Mouse (Mus musculus) forebrain, embryonic 13.5 days (tissue): ENCODE results near the gene Wwtr1. TPM values are rescaled to one million over a fixed set of nuclear protein-coding genes. Genes with fewer than 3 reads are reported as not detected.

ENCODE experiments used
- ATAC-seq: fragments of 200-750 bp; cut with Nextera tagmentation; 2 replicates; pipeline ENCODE4 v1.8.0; 2017
- H3K27ac ChIP-seq: fragments of 300-500 bp; sonication (generic); 2 replicates; pipeline ENCODE4 v1.5.1; 2015; ENCODE audit warnings: inconsistent platforms, mild to moderate bottlenecking, moderate library complexity
- H3K27me3 ChIP-seq: fragments of 300-500 bp; sonication (generic); 2 replicates; pipeline ENCODE4 v1.6.1; 2015; ENCODE audit warnings: mild to moderate bottlenecking, inconsistent platforms
- H3K36me3 ChIP-seq: fragments of 300-500 bp; sonication (generic); 2 replicates; pipeline ENCODE4 v1.6.1; 2015; ENCODE audit warnings: mild to moderate bottlenecking, inconsistent platforms; ENCODE audit not compliant: poor library complexity, severe bottlenecking
- H3K4me1 ChIP-seq: fragments of 300-500 bp; sonication (generic); 2 replicates; pipeline ENCODE4 v1.6.1; 2015; ENCODE audit warnings: inconsistent platforms
- H3K4me2 ChIP-seq: fragments of 300-500 bp; sonication (generic); 2 replicates; pipeline ENCODE4 v1.6.1; 2015; ENCODE audit warnings: inconsistent platforms, mild to moderate bottlenecking, moderate library complexity
- H3K4me3 ChIP-seq: fragments of 300-500 bp; sonication (generic); 2 replicates; pipeline ENCODE4 v1.5.1; 2015; ENCODE audit warnings: mild to moderate bottlenecking, inconsistent platforms
- H3K9ac ChIP-seq: fragments of 300-500 bp; sonication (generic); 2 replicates; pipeline ENCODE4 v1.6.1; 2015; ENCODE audit warnings: mild to moderate bottlenecking, inconsistent platforms
- H3K9me3 ChIP-seq: fragments of 300-500 bp; sonication (generic); replicated peaks from 2 replicates; pipeline ENCODE4 v1.6.1; 2016; ENCODE audit warnings: inconsistent platforms
- WGBS: fragments of 180-500 bp; shearing (Covaris S2); methylation state at CpG from one replicate; pipeline ENCODE4 v1.1.7; 2015; 5-methylcytosine and 5-hydroxymethylcytosine counted together
- polyA plus RNA-seq: library from polyadenylated mRNA; unstranded; fragments of >200 nt; fragmentation: Nextera tagmentation; extraction: Ambion mirVana; gene quantifications from 2 replicates; pipeline ENCODE4 v1.2.1, GENCODE M21; 2015

Gene Wwtr1
- polyA plus RNA-seq, 1 experiment from 2014 or later: 12.2 TPM

DNA sequence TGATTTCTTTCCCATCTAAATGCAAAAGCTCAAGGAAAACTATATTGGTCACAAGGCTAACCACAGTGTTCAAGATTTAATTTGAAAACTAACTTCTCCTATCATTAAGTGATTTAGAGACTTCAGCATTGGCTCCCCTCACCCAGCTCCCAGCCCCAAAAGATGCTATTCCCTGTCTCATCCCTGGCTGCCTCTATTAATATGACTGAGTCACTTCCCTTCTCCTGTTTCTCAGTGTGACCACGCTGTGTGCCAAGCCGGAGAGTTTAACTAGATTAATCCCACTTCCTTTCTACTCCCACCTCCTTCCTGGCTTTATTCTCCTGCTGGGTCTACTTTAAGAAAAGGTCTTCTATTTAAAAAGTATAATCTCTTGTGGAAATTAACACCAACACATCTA, 71.0 kb downstream of the Wwtr1 start:
- Histone ChIP-seq H3K9ac (no peak overlapping the region), H3K9me3 (no peaks in the 10 kb centered on the region), H3K36me3 (no peaks in the 10 kb centered on the region), H3K4me1 (no peaks in the 10 kb centered on the region), H3K4me2 (no peak overlapping the region), H3K4me3 (no peak overlapping the region), H3K27me3 (no peaks in the 10 kb centered on the region), H3K27ac (no peak overlapping the region)
- WGBS: 60% methylated on average over 2 of the region's 2 CpGs
- no peak for ATAC-seq

DNA sequence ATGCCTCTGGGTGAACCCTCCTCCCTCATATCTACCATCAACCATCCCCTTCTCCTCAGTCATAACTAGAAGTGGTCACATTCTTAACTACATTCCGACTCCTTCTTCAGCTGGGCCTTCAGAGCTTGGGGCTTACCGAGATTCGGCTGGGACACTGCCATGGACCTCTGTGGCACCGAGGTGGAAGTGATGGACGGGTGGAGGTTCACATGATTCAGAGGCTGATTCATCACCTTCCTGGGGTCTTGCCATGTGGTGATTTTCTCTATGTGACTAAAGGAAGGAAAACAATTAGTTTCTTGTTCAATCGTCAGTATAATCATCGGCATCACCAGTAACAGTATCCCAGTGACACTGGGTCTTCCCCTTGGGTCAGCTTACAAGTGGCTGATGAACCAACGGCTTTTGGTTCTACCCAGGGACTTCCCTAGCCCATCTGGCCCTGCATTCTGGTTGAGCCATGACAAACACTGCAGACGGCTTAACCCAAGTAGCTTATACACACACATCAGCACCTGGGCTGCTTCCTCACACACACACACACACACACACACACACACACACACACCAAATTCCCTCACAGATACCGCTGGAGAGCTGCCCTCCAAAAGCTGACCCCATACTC, 74.0 kb downstream of the Wwtr1 start:
- H3K9me3 ChIP-seq: no peaks in the 10 kb centered on the region
- no peaks in the 10 kb centered on the region for H3K27me3 ChIP-seq
- H3K4me1 ChIP-seq: no peaks in the 10 kb centered on the region
- no peak overlapping the region for H3K9ac ChIP-seq
- no peak for ATAC-seq
- no peak overlapping the region for H3K4me3 ChIP-seq
- no peaks in the 10 kb centered on the region for H3K36me3 ChIP-seq
- H3K27ac ChIP-seq: no peak overlapping the region
- WGBS: 94% methylated on average over 10 of the region's 10 CpGs
- no peak overlapping the region for H3K4me2 ChIP-seq

DNA sequence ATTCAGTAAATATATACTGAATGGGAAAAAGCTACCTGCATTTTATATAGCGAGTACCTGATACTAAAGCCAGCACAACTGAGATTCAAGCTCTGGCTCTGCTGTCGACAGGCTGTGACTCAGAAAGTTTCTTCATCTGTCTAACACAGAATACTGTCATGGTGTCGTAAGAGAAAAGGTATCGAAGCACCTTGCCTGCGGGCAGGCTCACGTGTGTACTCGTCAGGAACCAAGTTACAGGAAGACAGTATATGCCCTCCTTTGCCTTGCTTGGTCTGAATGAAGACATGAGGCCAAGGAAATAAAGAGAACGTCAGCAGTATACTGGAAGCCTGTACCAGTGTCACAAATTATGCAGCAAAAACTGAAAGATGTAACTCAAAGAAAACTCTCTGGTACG, 74.9 kb downstream of the Wwtr1 start:
- no peak overlapping the region for H3K27ac ChIP-seq
- no peak overlapping the region for H3K4me3 ChIP-seq
- WGBS: 93% methylated on average over 9 of the region's 9 CpGs
- no peak for ATAC-seq
- H3K9ac ChIP-seq: no peak overlapping the region
- no peaks in the 10 kb centered on the region for H3K27me3 ChIP-seq
- H3K9me3 ChIP-seq: no peaks in the 10 kb centered on the region
- H3K4me1 ChIP-seq: no peaks in the 10 kb centered on the region
- no peaks in the 10 kb centered on the region for H3K36me3 ChIP-seq
- H3K4me2 ChIP-seq: no peak overlapping the region

DNA sequence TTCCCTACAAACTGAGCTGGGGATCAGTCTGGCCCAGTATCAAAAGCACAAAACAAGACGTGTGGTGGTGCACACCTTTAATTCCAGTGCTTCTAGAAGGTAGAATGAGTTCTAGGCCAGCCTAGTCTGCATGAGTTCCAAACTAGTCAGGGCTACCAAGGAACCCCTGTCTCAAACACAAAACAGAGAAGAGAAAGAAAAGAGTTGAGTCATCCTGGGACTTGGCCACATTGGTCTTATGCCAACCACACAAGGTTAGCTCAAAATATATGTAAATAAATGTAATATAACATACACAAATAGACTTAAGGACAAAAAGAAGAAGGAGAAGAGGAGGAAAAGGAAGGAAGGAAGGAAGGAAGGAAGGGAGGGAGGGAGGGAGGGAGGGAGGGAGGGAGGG, 77.9 kb downstream of the Wwtr1 start:
- no peaks in the 10 kb centered on the region for H3K27me3 ChIP-seq
- no peak overlapping the region for H3K9ac ChIP-seq
- no peak overlapping the region for H3K27ac ChIP-seq
- no peaks in the 10 kb centered on the region for H3K36me3 ChIP-seq
- H3K4me2 ChIP-seq: no peak overlapping the region
- ATAC-seq: no peak
- 91% methylated on average over 1 of the region's 1 CpGs for WGBS
- H3K4me1 ChIP-seq: no peaks in the 10 kb centered on the region
- no peaks in the 10 kb centered on the region for H3K9me3 ChIP-seq
- no peak overlapping the region for H3K4me3 ChIP-seq

DNA sequence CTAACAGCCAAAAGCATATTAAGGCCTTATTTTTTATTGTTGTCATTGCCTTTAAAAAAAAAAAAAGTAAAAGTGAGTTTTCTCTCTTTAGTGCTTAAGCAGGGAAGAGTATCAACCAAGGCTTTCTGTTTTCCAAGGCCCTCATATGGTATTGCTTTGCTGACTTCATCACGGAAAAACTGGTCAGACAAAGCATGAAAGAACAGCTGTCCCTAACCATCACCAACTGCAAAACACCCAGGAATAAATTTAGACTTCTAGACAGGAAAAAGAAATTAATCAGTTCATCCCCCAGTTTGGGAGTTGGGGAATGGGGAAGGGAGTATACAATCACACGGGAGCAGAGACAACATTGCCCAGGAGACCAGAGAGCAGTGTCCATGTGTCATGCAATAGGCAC, 79.3 kb downstream of the Wwtr1 start:
- ATAC-seq: no peak
- Histone ChIP-seq H3K36me3 (no peaks in the 10 kb centered on the region), H3K4me1 (no peaks in the 10 kb centered on the region), H3K9ac (no peak overlapping the region), H3K27ac (no peak overlapping the region), H3K9me3 (no peaks in the 10 kb centered on the region), H3K4me2 (no peak overlapping the region), H3K4me3 (no peak overlapping the region), H3K27me3 (no peaks in the 10 kb centered on the region)
- 82% methylated on average over 2 of the region's 2 CpGs for WGBS

DNA sequence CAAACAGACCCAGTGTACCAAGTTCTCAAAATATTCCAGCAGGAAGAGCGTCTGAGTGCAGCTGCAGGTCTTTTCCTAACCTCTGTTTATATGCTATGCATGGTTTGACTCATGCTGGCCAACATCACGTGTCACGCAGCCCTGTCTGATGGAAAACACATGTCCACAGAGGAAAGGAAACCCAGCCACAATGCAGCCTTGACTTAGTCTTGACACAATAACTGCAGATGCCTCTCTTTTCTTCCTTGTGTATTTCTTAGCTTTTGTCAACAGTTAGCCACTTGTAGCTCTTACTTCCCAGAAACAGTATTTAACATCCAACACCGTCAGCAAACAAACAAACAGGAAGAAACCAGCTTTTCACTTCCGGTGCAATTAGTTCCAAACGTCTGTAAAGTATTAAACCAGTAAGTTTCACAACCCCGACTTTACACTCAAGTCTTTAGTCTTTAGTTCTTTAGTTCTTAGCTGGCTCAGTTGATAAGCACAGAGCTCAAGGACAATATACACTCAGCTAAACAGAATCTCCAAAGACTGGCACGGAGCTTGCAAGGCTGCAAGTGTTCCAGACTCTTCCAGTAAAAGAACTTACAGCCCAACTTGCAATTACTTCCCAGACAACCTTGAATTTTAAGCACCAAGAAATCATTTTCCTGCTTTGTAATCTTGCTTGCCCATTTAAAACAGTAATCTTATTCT, 88.1 kb downstream of the Wwtr1 start:
- H3K27ac ChIP-seq: no peak overlapping the region
- 84% methylated on average over 8 of the region's 8 CpGs for WGBS
- no peaks in the 10 kb centered on the region for H3K27me3 ChIP-seq
- H3K4me1 ChIP-seq: no peaks in the 10 kb centered on the region
- H3K4me3 ChIP-seq: no peak overlapping the region
- no peaks in the 10 kb centered on the region for H3K36me3 ChIP-seq
- H3K4me2 ChIP-seq: no peak overlapping the region
- no peak for ATAC-seq
- no peak overlapping the region for H3K9ac ChIP-seq
- no peaks in the 10 kb centered on the region; the same call in 1 of the 2 replicates for H3K9me3 ChIP-seq

DNA sequence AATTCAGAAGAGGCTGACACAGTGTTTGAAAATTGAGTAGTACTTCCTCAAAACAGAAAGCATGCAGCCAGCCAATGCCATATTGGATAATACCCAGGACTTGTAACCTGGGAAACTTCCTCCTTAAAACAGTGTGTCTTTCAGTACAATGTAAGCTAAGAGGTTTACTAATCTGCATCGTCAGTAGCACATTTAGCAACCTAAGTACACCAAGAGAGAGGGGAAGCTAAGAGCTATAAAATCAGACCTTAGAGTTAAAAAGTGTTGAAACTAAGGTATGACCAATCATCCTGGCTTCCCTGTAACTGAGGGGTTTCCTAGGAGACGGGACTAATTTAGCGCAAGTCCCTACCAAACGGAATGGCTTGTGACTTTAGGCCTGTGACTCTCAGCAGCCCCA, 89.6 kb downstream of the Wwtr1 start:
- H3K4me1 ChIP-seq: no peaks in the 10 kb centered on the region
- no peak overlapping the region for H3K27ac ChIP-seq
- ATAC-seq: no peak
- H3K4me2 ChIP-seq: no peak overlapping the region
- H3K4me3 ChIP-seq: no peak overlapping the region
- H3K9ac ChIP-seq: no peak overlapping the region
- 88% methylated on average over 4 of the region's 4 CpGs for WGBS
- H3K36me3 ChIP-seq: no peaks in the 10 kb centered on the region
- no peaks in the 10 kb centered on the region for H3K27me3 ChIP-seq
- H3K9me3 ChIP-seq: no peaks in the 10 kb centered on the region; the same call in 1 of the 2 replicates

DNA sequence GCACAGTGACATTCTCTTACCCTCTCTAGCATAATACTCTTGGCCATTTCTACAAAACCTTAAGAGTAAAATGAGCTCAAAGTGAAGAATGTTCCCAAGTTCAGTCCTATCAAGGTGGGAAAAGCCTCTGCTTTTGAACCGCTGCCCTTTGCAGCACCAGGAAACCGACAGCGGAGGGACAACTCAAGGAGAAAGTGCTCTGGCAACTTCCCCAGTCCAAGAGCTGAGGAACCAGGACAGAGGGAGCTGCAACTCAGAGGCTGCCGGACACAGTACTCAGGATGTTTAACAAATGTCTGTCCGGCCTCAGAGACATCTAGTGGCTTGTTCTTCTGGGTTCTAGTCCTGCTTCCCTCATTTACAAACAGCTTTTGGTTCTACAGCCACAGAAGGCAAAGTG, 93.7 kb downstream of the Wwtr1 start:
- Histone ChIP-seq H3K36me3 (no peaks in the 10 kb centered on the region), H3K4me3 (no peak overlapping the region), H3K4me1 (no peaks in the 10 kb centered on the region), H3K27ac (no peak overlapping the region), H3K9me3 (no peaks in the 10 kb centered on the region), H3K27me3 (no peaks in the 10 kb centered on the region), H3K9ac (no peak overlapping the region), H3K4me2 (no peak overlapping the region)
- no peak for ATAC-seq
- WGBS: 91% methylated on average over 5 of the region's 5 CpGs

DNA sequence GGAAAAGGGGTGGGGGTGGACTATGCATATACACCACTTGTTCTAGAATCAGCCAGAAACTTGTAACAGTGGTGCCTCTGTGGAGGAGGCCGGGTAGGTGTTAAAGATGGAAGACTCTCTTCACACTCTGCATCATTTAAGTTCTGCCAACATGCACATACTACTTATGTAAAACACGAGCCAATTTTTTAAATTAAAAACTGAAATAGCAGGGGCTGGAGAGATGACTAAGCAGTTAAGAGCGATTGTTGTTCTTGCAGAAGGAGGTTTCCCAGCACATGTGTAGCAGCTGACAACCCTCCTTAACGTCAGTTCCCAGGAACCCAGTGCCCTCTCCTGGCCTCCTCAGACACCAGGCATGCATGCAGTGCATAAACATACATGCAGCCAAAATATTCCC, 95.1 kb downstream of the Wwtr1 start:
- WGBS: 89% methylated on average over 4 of the region's 4 CpGs
- Histone ChIP-seq H3K27ac (no peak overlapping the region), H3K9ac (no peak overlapping the region), H3K36me3 (0 out of 2 replicates have a peak, but pooled peaks cover 3% of the 10 kb centered on the region), H3K27me3 (no peaks in the 10 kb centered on the region), H3K4me2 (no peak overlapping the region), H3K9me3 (no peaks in the 10 kb centered on the region), H3K4me1 (no peaks in the 10 kb centered on the region), H3K4me3 (no peak overlapping the region)
- no peak for ATAC-seq

DNA sequence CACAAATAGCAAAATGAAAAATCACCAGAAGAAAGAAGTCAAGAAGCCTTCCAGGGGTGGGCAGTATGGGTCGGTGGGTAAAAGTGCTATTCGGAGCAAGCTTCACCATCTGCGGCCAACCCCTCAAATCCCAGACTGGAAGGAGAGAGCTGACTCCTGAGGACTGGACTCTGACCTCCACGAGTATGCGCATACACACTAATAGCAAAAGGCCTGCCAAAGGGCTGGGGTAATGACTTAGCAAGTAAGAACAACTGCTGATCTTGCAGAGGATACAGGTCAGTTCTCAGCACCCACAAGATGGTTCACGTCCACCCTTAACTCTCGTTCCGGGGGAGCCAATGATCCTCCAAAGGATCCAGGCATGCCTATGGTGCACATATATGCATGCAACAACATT, 101.3 kb downstream of the Wwtr1 start:
- no peaks in the 10 kb centered on the region for H3K27me3 ChIP-seq
- no peak overlapping the region for H3K9ac ChIP-seq
- no peaks in the 10 kb centered on the region for H3K9me3 ChIP-seq
- H3K4me2 ChIP-seq: no peak overlapping the region
- no peak overlapping the region for H3K27ac ChIP-seq
- 0 out of 2 replicates have a peak, but pooled peaks cover 3% of the 10 kb centered on the region for H3K36me3 ChIP-seq
- WGBS: 95% methylated on average over 8 of the region's 8 CpGs
- no peak overlapping the region for H3K4me3 ChIP-seq
- peaks cover 29% of the 10 kb centered on the region for H3K4me1 ChIP-seq
- no peak for ATAC-seq

DNA sequence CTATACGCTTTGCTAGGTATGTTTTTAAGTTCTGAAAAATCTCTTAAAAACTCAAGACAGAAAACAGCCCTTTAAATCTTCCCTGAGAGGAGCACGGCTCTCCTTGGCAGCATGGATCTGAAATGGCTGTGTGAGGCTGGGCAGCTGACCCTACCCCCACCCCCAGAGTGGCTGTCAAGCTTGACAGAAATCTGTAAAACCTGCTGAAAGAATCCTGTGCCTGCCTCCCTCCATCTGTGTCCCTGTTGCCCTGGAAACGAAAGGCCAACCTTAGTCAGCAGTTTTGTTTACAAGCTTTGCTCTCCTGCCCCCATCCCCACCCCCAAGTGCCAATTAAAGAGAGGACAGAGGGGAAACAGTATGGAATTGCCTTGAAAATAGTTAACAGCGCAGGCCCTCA, 103.3 kb downstream of the Wwtr1 start:
- Histone ChIP-seq H3K36me3 (0 out of 2 replicates have a peak, but pooled peaks cover 3% of the 10 kb centered on the region), H3K27ac (peak overlapping the region; percentile 65), H3K27me3 (no peaks in the 10 kb centered on the region), H3K9ac (peak overlapping the region; percentile 30; the same call in 1 of the 2 replicates), H3K4me3 (no peak overlapping the region), H3K4me1 (peaks cover 29% of the 10 kb centered on the region), H3K9me3 (no peaks in the 10 kb centered on the region), H3K4me2 (peak overlapping the region; percentile 6; the same call in 1 of the 2 replicates)
- 19% methylated on average over 4 of the region's 4 CpGs for WGBS
- ATAC-seq: peak; percentile 73

DNA sequence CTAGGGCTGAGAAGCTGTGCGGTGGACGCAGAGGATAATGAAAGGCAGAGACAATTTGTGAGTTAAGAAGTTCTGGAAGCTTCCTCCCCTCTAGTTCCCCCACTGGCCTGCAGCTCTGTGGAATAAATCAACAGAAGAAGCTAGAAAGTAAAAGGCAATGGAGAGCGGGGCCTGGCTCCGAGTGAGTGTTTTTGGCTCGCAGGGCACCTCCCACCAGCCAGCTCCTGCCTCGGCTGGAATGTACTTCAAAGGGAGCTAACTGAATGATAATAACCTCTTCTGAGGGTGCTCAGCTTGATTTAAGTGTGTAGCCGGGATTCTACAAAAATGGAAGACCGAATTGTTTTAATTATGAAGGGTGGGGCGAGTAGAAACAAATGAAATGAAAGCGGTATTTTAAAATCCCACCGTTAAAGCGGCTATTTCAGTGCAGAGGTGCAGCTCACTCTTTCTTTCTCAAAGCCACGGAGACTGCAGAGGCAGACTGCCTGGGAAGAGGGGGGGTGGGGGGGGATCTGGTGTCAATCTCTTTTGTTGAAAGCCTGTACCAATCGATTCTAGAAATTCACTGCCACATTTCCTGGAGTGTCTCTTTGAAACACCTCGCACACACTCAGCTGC, 104.6 kb downstream of the Wwtr1 start:
- H3K9ac ChIP-seq: peak overlapping the region; percentile 26; the same call in 1 of the 2 replicates
- no peaks in the 10 kb centered on the region for H3K9me3 ChIP-seq
- H3K4me1 ChIP-seq: peaks cover 29% of the 10 kb centered on the region
- H3K36me3 ChIP-seq: no peaks in the 10 kb centered on the region
- no peaks in the 10 kb centered on the region for H3K27me3 ChIP-seq
- H3K4me2 ChIP-seq: peak overlapping the region; percentile 55
- WGBS: 1% methylated on average over 15 of the region's 15 CpGs
- peak overlapping the region; percentile 80 for H3K27ac ChIP-seq
- ATAC-seq: peak; percentile 76
- peak overlapping the region; percentile 21 for H3K4me3 ChIP-seq
